Mouse (Mus musculus): ENCODE results near the gene Pla2g2f. TPM values are rescaled to one million over a fixed set of nuclear protein-coding genes. Genes with fewer than 3 reads are reported as not detected.

Pla2g2f gene
- total RNA-seq, 2 experiments from 2014 or later, result not detected

DNA sequence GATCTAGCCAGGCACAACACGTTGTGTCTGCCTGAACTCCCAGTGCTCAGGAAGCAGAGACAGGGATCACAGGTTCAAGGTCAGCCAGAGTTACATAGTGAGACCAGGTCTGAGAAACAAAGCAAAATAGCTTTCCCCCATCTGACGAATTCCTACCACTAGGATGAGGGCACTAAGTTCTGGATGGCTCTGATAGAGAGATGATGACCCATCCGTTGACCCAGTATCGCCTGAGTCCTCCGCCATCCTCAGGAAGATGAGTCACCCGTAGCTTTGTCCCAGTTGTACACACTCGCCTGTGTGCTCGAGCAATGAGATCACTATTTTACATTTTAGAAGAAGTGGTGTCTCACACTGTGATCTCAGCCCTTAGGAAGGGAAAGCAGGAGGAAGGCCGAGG lies 4.8 kb upstream of the Pla2g2f start:
- DNase-seq, result no peak

DNA sequence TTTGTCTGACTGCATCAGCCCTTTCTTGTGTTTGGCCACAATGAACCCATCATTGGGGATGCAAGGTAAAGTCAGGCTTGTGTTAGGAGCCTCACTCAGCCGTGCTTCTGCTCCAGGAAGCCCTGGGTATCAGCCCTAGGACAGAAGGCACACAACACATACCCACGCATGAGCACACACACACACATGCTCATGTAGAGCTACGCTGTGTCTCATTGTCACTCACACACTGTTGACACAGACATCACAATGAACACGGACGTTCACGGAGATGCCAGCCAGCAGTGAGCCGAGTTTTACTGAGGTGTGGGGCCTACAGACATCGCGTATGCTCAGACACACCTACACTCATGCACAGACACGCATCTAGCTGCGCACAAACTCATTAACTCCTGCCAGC lies 1.4 kb downstream of the Pla2g2f start:
- no peak for DNase-seq

DNA sequence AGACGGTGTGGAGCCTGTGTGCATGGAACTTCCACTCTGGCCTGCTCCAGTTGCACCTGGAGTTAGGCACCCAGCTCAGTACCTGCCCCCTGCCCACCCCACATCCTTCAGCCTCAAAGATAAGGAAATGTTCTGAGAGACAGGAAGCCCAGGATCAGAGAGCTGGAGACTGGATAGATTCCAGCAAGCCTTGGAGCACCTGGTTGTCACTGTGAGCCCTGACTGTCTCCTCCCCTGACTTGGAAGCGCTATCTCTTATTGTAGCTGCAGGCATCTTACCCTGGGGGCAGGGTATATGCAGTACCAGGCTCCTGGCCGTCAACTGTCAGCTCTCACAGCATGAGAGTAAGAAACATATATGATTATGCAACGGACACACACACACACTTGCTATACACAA lies 2.0 kb downstream of the Pla2g2f start:
- DNase-seq, result no peak

DNA sequence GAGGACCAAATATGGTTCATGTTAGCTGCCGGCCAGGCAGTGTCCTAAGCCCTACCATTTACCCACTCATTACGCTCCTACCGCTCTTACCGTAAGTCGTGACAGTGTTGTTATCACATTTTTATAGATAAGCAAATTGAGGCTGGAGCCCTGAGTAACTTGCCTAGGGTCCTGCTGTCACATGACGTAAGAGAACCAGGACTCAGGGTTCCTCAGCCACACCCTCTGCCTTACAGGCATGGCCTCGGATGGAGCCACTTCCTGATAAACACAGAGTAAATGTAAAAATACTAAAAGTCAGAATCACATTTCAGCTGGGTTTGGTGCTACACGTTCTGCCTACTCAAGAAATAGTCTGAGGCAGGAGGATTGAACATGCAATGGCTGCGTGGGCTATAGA lies 3.0 kb downstream of the Pla2g2f start:
- no peak for DNase-seq

DNA sequence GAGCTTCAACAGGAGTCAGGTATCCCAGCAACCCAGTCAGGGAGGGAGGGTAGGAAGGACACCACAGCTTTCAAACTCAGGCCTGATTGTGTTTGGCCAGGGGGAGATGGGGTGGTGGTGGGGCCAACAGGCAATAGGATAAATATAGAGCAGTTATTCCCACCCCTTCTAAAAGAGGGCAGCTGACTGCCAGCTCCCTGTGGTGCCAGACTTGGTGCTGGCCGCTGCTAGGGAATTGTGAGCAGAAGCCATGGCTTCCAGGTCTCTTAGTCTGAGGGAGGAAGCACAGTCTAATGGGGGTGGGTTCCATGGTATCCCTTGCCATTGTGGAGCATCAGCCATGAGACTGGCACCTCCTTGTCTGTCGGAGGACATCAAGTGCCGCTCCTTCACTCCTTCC lies 3.8 kb downstream of the Pla2g2f start:
- no peak for DNase-seq

DNA sequence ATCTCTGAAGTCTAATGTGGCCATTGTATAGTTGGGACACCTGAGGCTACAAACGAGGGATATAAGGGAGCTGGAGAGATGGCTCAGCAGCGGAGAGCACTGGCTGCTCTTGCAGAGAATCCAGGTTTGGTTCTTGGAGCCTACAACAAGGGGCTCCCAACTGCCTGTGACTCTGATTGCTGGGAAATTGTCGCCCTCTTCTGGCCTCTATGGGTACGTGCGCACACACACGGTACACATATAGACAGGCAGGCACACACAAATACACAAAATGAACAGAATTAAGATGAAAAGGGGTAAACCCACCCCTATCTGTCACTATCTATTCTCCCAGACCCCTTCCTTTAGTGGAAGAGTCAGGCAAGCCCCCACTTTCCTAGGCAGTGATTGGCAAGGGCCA lies 4.8 kb downstream of the Pla2g2f start:
- DNase-seq, result no peak

DNA sequence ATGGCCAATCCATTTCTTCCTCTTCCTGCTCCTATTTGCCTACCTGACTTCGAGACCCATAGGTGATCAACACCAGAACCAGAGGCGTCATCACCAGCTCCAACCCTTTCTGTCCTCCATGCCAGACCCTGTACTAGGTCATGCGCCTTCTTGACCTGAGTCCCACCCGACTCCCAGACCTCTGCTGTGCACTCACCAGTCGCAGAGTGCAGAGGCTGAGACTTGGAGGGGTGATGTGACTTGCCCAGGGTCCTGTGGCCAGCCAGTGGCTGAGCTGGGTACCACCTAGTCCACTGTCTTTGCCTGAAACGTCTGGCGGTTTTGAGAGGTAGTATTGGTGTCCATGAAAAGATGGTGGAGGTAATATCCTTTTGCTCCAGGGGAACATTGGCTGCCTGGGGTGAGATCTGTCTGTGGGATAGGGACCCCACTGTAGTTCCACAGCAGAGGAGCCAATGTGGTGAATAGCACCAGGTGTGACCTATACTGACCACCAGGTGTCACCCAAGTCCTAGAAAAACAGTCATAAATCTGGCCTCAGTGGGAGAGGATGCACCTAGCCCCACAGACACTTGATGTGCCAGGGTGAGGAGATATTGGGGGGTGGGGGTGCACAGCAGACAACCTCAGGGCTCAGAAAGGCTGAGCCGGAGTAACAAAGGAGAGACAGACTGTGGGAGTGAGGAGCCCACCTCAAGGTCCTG lies 8.9 kb downstream of the Pla2g2f start:
- DNase-seq, result no peak

DNA sequence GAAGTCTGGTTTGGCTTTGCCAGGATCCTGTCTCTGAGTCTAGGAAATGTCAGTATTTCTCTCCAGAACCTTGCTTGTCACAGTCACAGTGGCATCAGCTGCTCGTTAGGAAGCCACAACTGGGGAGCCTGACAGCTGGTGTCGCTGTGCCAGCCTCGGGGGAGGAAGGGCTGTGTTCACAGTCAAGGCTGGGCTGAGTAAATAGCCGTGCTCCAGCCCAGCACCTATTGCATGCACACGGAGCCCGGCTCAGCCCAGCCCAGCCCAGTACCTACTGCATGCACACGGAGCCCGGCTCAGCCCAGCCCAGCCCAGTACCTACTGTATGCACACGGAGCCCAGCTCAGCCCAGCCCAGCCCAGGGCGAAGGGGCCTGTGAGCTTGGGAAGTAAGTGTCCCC lies 9.6 kb downstream of the Pla2g2f start:
- DNase-seq, result no peak

DNA sequence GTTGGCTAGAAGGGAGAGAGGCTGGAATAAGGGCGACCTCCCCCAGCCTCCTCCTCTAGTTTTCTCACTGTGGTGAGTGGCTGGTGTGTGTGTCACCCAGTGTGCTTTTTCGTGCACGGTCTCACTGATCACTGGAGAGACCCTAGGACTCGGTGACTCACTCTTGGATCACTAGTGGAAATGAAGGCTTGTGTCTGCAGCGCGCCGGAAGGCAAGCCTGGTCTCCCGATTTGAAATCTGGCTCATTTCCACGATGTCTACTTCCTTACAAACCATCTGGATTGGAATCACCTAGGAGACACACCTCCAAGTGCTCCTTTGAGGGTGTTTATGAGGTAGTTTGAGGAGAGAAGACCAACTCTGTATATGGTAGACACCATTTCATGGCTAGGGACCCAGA lies 10.6 kb downstream of the Pla2g2f start:
- no peak for DNase-seq

DNA sequence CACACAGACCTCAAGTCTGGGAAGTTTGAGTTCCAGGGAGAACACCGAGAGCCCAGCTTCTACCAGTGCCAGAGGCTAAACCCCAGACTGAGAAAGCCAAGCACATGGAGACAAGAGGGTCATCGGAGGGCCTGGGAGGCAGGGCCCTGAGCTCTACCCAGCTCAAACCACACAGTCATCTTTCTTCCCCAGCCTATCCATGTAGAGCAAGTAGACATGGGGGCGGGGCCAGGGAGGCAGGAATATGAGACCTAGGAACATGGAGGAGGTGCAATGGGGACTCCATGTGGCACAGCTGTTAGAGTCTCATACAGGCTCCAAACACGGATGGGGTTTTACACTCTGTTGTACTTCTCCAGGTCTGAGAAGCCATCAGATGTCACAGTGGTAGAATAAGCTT lies 11.5 kb downstream of the Pla2g2f start:
- DNase-seq, result no peak

DNA sequence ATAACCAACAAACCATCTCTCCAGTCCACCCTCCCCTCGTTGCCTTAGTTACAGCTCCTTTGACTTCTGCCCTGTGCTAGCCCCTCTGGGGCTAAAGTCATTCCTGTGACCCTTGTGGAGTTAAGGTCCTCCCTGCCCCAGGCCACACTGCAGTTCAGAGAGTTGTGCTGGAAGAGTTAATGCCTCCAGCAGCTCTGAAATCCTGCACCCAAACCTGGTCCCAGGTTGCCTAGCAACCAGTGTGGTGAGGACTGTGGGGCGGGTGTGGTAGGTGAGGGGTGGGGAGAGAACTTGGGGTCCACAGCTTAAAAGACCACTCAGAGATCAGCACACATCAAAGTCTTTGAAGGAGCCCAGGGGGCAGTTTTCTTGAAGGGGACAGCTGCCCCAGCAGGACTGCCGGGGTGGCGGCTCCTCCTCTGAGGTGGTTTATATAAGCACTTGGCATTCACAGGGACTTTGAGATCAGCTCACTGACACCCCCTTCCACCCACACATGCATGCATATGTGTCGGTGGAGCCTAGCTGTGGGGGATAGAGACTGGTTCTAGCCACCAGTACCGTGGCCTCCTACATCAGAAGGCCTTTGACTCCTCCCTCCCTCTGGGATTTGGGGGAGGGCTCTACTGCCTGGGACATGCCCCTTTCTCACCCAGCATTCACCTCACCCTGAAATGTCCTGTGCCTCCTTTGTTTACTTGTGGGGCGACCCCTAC lies 18.1 kb downstream of the Pla2g2f start:
- no peak for DNase-seq

DNA sequence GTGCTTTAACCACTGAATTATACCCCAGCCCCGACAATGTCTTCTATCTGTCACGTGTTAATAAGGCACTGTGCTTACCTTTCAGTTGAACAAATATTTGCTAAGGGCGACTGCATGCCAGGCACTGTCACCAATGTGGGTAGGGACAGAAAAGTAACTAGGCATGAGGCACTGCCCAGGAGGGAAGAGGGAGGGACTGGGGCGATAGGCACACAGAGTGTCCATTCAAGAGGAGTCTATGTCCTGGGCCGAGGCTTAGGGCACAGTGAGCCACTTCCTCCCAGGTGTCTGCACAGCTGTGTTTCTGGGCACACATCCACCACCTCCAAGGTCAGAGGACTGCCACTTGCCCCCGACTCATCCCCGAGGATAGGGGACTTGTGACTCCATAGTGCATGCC lies 20.4 kb downstream of the Pla2g2f start, which contains the start of gene Ubxn10:
TSS of gene Ubxn10 (minus strand) at position 137 of the 400 bp plus-strand sequence.
- no peak for DNase-seq

DNA sequence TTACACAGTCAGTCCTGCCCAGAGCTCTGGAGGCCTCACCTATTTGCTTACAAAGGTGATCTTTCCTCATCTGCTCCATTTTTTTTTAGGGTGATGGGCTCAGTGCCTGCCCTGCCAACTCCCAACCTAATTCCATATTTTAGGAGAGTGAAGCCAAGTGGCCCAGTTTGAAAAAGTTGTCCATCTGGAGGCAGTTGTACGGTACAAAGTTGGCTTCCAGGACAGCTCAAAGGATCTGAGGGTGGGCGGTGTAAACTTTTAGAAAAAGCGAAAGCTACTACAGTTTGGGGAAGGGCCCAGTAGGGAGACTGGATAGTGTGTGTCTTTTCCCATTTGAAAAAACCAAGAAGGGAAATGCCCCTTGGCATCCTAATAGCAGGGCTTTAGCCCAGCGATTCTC lies 22.6 kb downstream of the Pla2g2f start:
- no peak for DNase-seq

DNA sequence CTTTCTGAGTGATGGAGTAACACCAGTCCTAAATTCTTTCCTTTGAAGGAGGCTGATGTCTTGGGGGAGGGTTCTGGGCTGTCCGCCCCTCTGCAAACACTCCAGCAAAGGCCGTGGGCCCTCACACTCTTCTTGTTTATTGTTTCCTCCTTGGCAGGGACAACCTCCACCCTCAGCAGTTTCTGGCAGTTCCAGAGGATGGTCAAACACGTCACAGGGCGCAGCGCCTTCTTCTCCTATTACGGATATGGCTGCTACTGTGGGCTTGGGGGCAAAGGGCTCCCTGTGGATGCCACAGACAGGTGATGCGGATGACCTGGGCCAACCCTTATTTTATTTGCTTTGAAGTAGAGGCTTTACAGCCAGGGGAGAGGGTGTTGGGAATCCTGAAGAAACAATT lies 23.3 kb downstream of the Pla2g2f start:
- DNase-seq, result no peak

DNA sequence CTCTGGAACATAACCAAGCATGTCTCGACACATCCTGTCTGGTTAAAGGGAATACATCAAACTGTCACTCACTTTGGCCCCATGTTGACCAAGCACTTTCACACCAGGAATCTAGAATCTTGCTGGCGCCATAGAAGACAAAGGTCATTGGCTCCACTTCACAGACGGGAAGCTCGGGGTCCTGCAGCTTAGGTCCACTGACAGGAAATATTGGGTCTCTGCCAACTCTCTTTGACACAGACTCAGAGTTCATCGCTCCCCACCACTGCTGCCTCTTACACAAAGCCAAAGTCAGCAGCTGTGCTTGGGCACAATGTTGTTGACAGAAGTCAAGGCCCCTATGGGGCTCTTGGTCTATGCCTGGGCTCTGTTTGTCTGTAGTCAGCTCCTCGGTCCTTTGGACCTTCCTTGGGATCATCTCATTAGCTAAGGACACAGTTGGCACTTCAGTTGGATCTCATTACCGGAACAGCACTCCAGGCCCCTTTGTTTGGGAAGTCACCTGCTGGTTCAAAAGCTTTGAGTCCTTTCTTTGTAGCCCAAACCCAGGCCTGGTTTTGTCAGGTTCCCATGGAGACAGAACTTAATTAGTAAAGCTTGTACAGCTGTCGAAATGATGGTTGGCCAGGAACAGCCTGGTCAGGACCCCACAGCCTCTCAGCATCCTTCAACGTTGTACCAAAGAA lies 28.3 kb downstream of the Pla2g2f start:
- DNase-seq, result no peak

DNA sequence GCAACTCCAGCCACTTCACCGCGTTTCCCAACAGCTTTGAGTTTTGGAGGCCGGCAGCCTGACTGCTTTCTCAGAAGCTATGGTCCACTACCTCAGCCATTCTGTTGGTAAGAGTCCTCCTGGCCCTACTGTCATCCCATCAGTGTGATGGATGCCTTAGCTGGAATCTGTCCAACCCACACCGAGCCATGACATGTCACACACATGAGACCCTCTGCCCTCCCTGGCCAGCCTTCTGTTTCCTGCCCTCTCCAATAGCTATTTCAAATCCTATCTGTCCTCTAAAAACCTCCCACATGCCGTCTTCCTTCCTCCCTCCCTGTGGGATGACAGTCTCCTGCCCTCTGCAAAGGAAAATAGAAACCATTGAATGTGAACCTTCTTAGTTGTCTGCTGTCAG lies 31.7 kb downstream of the Pla2g2f start:
- no peak for DNase-seq

DNA sequence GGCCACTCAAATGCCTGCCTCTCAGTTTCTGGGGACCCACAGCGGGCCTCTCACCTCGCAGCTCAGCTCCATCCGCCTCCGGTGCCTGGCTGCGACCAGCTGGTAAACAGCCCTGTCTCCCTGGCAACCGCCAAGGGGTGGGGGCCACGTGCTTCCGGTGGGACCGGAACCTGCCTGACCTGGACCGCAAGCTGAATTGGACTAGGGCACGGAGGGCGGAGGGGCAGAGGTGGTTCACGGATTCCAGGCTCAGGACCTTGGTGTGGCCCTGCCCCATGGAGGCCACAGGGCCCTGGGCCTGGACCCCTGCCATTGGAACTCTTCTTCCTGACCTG lies 32.3 kb downstream of the Pla2g2f start:
- peak; percentile 38 for DNase-seq

DNA sequence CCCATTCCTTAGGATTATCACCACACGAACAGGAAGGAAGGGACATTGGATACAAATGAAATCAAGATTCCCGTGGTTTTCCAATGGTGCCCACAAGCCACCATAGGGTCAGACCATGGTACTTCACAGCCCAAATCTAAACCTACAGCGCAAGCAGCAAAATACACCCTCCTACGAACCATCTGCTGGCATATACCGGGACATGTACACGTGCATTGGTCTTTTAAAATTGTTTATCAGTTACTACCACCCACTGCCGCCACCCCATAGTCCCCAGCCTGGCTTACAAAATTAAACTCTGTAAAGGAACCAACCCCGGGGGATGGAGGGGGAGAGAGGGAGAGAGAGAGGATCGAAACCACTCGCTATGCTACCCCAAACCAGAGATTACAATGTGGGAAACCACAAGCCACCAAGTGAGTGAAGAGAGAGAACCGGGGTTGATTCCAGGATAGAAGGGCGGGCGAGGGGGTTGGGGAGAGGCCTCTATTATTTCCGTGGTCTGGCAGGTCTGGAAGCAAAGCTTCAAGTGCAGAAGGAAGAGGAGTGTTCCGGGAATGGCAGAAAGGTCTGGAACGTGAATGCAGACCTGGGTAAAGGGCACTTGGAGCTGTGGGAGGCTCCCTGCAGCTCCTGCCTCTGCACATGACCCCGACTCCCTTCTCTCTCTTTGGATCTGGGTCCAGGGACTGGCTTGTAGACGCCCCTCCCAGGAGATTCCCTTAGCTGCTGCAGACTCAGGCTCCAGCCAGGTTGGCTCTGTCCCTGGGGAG lies 32.9 kb downstream of the Pla2g2f start, which contains the start of gene Pla2g2c:
TSS of gene Pla2g2c (plus strand) at position 439 of the 773 bp plus-strand sequence.
- DNase-seq, result no peak

DNA sequence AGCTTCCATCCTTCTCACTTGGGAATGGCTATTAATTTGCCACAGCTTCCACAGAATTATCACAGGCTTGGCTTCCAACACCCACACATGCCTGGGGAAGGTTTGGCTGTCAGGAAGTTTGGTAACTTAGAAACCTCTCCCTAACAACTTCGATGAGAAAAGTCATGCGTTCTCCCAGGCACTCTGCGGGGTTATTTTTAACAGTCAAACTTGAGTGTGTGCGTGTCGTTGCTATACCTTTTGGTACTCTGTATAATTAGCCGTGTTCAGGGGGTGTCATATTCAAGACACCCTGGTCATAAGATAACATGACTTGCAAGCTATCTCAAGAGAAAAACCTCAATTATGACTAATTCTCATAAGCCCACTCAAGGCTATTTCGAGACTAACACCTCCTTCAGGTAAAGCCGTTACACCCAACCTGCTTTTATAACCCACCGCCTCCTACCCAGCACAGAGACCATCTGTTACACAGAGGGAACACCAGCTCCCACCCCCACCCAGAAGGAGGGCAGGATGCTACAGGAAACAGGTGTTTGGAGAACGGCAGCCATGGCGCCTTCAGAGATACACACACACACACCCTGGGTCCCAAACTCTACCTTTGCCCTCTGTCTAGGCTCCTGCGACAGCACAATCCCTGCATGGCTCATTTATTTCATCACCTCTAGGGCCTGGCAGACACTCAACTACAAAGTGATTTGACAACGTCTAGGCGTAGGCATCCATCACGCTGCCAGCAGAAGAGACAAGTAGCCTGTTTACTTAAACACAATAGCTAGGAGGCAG lies 33.7 kb downstream of the Pla2g2f start:
- DNase-seq, result no peak

DNA sequence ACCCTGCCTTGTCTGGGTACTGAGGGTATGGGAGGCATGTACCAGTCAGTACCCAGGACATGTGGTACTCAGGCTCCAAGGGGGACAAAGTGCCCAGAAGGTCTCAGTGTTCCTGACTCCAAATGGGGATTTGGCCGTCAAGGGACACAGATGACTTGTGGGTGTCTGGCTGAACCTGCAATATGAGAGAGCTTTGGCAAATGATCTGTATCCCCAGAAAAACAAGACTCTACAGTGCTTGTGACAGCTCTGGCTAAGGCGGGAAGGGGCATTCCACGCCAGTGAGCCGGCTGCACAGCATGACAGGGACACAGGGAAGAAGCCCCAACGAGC lies 38.2 kb downstream of the Pla2g2f start:
- DNase-seq, result no peak

DNA sequence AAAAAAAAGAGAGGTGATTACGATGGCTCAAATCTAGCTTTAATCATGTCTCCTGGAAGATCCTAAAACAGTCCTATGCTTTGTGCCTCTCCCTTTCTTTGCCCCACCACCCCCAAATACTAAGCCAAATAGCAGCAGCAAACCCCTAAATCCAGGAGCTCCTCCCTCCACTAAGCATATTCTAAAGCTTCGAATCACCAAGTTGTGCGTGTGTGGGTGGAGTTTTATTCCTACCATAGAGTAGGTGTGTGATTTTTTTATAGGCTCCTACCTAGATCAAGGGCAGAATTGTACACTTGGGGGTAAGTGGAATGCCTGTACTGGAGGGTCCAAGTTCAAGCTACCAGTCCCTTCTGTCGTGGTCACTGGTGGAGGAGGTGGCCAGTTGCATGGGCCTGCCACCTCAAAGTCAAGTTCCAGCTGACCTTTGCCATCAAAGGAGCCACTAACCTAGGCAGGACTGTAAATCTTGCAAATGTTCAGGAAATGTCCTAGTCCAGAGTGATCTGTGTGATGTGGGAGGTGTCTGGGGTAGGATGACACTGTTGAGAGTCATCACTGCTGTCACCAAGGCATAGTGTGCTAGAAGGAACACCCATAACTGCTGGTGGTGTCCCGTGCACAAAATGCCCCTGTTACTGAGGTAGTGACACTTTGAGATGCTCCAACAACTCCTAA lies 38.7 kb downstream of the Pla2g2f start:
- no peak for DNase-seq

Measured in gastrocnemius, postnatal 25 days (tissue).